Mouse (Mus musculus) embryonic fibroblast, embryonic 13.5 days (primary cell): ENCODE measurements around the gene Fyco1. TPM values are rescaled to one million over a fixed set of nuclear protein-coding genes. Genes with fewer than 3 reads are reported as not detected.

Experiments
- H3K27ac ChIP-seq: 2 replicates; pipeline ENCODE4 v1.5.1; 2012; ENCODE audit warnings: low read length, control low read depth, inconsistent platforms; ENCODE audit not compliant: insufficient read depth
- H3K4me1 ChIP-seq: 2 replicates; pipeline ENCODE4 v1.6.1; 2011; ENCODE audit warnings: low read length; ENCODE audit not compliant: control insufficient read depth, insufficient read depth
- H3K4me3 ChIP-seq: 2 replicates; pipeline ENCODE4 v1.5.1; 2011; ENCODE audit warnings: mild to moderate bottlenecking, control low read depth, low read length; ENCODE audit not compliant: insufficient read depth
- CTCF ChIP-seq: IDR thresholded peaks from 2 replicates; pipeline ENCODE4 v1.5.1; 2011; ENCODE audit warnings: mild to moderate bottlenecking, control low read depth, low read length, moderate library complexity, borderline replicate concordance; ENCODE audit not compliant: insufficient read depth
- POLR2A ChIP-seq: IDR thresholded peaks from 2 replicates; pipeline ENCODE4 v1.6.1; 2011; ENCODE audit warnings: low read depth, mild to moderate bottlenecking, control low read depth, low read length, moderate library complexity
- polyA plus RNA-seq: library from polyadenylated mRNA; stranded (reverse); fragments of >200 nt; gene quantifications from 2 replicates; pipeline ENCODE4 v1.2.4, GENCODE M21; 2011; ENCODE audit warnings: low read depth; ENCODE audit not compliant: missing spikeins, insufficient read length

The Fyco1 gene
- polyA plus RNA-seq, 1 experiment = 25.2 TPM

DNA sequence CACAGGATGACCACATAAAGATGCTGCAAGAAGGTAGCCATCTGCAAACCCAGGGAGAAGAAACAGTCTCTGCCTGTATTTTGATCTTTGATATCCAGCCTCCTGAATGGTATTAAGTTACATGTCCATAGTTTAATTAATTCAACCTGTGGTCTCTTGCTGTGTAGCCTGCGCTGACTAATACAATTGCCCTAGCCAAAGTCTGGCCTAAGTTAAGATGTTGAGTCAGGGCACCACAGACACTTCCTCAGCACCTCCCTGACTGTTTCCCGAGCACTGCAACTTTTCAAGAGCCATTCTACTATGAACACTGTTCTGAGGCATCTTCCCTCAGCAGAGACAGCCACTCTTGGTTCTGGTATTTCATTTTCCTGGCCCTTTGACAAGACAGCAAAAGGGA lies 33.1 kb downstream of the Fyco1 start:
- TF ChIP-seq POLR2A (no peak), CTCF (no peak)
- H3K4me3 ChIP-seq = no peak overlapping the region
- peak overlapping the region; percentile 99 for H3K27ac ChIP-seq
- peaks cover 24% of the 10 kb centered on the region for H3K4me1 ChIP-seq

DNA sequence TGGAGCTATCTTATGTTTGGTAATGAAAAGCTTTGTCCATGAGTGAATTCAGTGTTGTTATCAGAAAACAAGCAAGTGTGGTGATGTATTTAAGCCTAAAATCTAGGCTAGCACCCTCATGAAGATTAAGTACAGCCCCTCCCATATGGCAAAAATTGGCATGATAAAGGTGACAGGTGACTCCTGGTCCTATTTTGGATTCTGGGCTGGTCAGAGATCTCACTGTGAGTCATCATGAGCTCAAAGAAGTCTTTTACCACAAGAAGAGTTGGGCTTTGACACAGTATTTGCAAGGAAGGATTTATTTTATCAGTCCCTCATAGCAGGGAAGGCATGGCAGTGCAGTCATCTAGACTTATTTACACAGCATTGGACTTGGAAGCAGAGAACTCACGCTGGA lies 35.7 kb downstream of the Fyco1 start:
- H3K4me1 ChIP-seq = peaks cover 33% of the 10 kb centered on the region
- no peak for TF ChIP-seq POLR2A
- TF ChIP-seq CTCF = no peak

DNA sequence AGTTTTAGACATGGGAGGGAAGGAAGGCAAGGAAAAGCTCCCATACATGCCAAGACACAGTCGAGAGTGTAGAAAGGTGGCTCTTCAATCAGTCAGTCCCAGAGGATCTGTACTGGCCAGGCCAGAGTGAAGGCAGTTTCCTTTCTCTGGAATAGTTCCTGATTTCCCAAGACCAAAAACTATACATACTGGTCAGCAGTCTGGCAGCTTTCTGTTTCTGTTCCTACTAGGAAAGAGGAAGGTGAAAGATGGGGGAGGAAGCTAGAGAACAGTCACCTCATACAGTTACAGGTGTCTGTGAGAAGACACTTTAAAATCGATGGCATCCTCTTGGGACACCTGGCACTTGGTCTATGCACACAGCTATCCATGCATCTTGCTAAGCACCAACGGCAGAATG lies 36.3 kb downstream of the Fyco1 start:
- H3K4me3 ChIP-seq = no peak overlapping the region
- TF ChIP-seq POLR2A (no peak), CTCF (no peak)
- peak overlapping the region; percentile 87 for H3K27ac ChIP-seq
- H3K4me1 ChIP-seq = peaks cover 33% of the 10 kb centered on the region

More for the DNA sequence above, 35.7 kb downstream of the Fyco1 start:
- Histone ChIP-seq H3K4me3 (no peak overlapping the region), H3K27ac (peak overlapping the region; percentile 87)

DNA sequence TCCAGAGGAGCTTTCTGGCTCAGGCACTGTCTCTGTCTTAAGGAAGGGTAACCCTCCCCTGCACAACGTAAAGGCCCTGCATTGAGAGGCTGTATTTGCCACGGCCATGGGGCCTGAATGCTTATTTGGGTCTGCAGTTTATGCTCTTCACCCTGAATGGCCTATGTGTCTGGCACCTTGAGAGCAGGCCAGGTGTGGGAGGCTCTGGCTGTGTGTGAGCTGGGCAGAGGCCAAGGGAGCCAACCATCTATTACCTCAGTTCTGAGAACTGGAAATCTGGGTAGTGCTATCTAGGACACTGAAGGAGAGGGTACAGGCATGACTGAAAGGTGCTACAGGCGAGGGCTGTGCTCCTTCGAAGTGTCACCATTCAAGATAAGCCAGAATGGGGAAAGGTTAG lies 36.9 kb downstream of the Fyco1 start:
- Histone ChIP-seq H3K27ac (peak overlapping the region; percentile 55; the same call in 1 of the 2 replicates), H3K4me3 (no peak overlapping the region), H3K4me1 (peaks cover 36% of the 10 kb centered on the region)
- TF ChIP-seq CTCF (no peak), POLR2A (no peak)

GRCm38 (mm10) chr9:123814326-123814725 lies 37.4 kb downstream of the Fyco1 start:
- H3K4me3 ChIP-seq = no peak overlapping the region
- no peak for TF ChIP-seq CTCF
- TF ChIP-seq POLR2A = no peak
- H3K4me1 ChIP-seq = peaks cover 33% of the 10 kb centered on the region
- no peak overlapping the region for H3K27ac ChIP-seq

GRCm38 (mm10) chr9:123811831-123812230 lies 39.9 kb downstream of the Fyco1 start:
- TF ChIP-seq POLR2A (no peak), CTCF (no peak)
- peaks cover 29% of the 10 kb centered on the region for H3K4me1 ChIP-seq
- H3K27ac ChIP-seq = peak overlapping the region; percentile 90
- no peak overlapping the region for H3K4me3 ChIP-seq

DNA sequence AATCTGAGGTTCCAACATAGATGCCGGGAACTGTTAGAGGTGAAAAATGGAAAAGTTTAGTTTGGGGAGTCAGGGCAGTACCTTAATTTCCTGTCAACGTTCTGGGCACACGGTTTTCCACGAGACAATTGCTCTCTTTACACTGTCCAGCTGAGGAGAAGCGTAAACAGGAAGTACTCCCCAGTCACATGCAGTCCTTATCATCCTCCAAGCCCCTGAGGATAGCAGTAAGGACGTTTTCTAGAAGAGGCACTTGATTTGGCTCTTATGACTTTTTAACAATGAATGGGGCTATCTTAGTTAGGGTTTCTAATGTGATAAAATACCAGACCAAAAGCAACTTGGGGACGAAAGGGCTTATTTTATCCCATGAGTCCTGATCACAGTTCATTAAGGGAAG lies 43.1 kb downstream of the Fyco1 start:
- Histone ChIP-seq H3K27ac (peak overlapping the region; percentile 99; the same call in 1 of the 2 replicates), H3K4me1 (peaks cover 14% of the 10 kb centered on the region), H3K4me3 (no peak overlapping the region)
- TF ChIP-seq CTCF (no peak), POLR2A (no peak)

DNA sequence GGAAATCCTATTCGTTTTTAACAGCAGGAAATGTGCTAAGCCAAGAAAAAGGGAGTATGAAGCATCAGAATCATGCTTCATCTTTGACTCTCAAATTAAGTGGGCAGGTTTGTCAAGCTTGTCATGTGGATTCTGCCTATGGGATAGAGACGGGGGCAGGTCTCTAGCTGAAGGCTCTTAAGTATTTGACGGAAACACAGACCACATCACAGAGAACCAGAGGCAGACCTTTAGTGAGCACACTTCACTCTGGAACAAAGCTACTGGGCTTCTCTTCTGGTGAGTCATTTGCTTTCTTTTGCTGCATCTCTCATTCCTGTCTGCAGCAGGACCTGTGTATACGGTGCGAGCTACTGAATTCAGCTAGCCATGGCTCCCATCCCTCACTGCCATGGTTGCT lies 45.4 kb downstream of the Fyco1 start, which contains the start of gene Cxcr6:
Gene Cxcr6 (plus strand): TSS at position 209 of the 400 bp plus-strand sequence.
- H3K4me3 ChIP-seq = no peak within 1 kb of the TSS
- peaks cover 5% of the 10 kb centered on the region; the same call in 1 of the 2 replicates for H3K4me1 ChIP-seq
- 0 out of 2 replicates have a peak within 1 kb of the TSS, but pooled peaks have one; percentile 4 for H3K27ac ChIP-seq
- TF ChIP-seq CTCF = no peak
- TF ChIP-seq POLR2A = no peak

- peaks cover 5% of the 10 kb centered on the region; the same call in 1 of the 2 replicates for H3K4me1 ChIP-seq
- no peak overlapping the region for H3K27ac ChIP-seq
- TF ChIP-seq POLR2A = no peak
- H3K4me3 ChIP-seq = no peak overlapping the region
These were observed 46.5 kb downstream of the Fyco1 start for GRCm38 (mm10) chr9:123805241-123805640.

DNA sequence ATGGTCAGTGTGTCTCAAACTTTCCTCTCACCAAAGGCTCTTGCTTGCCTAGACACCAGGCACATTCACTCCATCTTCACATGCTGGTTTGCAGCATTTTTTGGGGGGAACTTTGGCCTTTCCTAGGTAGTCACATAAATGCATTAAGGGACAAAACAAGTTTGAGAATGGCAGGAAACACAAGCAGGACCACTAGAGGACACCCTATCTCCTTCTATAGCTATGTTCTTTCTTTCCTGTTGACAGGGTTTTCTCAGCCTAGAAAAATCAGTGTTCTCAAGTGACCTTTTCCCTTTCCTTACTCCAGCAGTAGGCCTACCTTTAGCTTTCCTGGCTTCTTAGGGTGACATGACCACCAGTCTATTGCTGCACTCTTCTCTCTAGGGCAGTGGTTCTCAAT lies 48.8 kb downstream of the Fyco1 start:
- Histone ChIP-seq H3K27ac (no peak overlapping the region), H3K4me3 (no peak overlapping the region), H3K4me1 (no peaks in the 10 kb centered on the region)
- no peak for TF ChIP-seq CTCF
- TF ChIP-seq POLR2A = no peak

DNA sequence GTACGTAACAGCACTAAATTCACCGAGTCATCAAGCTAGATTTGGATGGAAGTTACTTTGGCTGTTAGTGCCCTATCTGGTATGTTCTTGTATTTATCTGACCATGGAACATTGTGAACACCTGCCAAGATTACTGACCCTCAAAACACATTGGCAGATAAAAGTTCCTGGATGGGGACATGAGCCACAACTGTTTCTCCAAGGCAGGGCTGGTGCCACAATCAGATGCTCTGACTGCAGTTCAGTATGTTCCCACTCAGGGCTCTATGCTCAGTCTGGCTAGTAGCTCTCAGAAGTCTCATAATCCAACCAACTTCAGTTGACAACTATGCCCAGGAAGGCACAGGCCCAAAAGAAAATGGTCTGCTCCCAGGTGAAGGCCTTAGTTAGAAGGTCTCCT lies 49.3 kb downstream of the Fyco1 start:
- Histone ChIP-seq H3K27ac (no peak overlapping the region), H3K4me3 (no peak overlapping the region), H3K4me1 (no peaks in the 10 kb centered on the region)
- TF ChIP-seq CTCF (no peak), POLR2A (no peak)

- no peak overlapping the region for H3K27ac ChIP-seq
- H3K4me3 ChIP-seq = no peak overlapping the region
- TF ChIP-seq CTCF (no peak), POLR2A (no peak)
- no peaks in the 10 kb centered on the region for H3K4me1 ChIP-seq
These were observed 50.2 kb downstream of the Fyco1 start for GRCm38 (mm10) chr9:123801527-123801926.
